Mouse (Mus musculus) neural tube, embryonic 11.5 days (tissue): ENCODE data around the gene Aqp9. TPM values are rescaled to one million over a fixed set of nuclear protein-coding genes. Genes with fewer than 3 reads are reported as not detected.

Experiments
- ATAC-seq: fragments of 200-750 bp; cut with Nextera tagmentation; 2 replicates; pipeline ENCODE4 v1.8.0; 2017; ENCODE audit warnings: moderate number of reproducible peaks, mild to moderate bottlenecking, moderate TSS enrichment, moderate library complexity; ENCODE audit not compliant: insufficient read depth, low FRiP score, low TSS enrichment
- DNase-seq: peaks from one replicate; pipeline ENCODE4 v3.0.0-alpha.2; 2015; ENCODE audit warnings: low spot score
- H3K27ac ChIP-seq: fragments of 300-500 bp; sonication (generic); 2 replicates; pipeline ENCODE4 v1.5.1; 2014; ENCODE audit warnings: low read depth, mild to moderate bottlenecking, low read length
- H3K27me3 ChIP-seq: fragments of 300-500 bp; sonication (generic); 2 replicates; pipeline ENCODE4 v1.6.1; 2014; ENCODE audit warnings: mild to moderate bottlenecking, low read length, mixed read lengths; ENCODE audit not compliant: control insufficient read depth, insufficient read depth
- H3K36me3 ChIP-seq: fragments of 300-500 bp; sonication (generic); 2 replicates; pipeline ENCODE4 v1.6.1; 2014; ENCODE audit warnings: mild to moderate bottlenecking, low read length, moderate library complexity, mixed read lengths; ENCODE audit not compliant: control insufficient read depth, insufficient read depth
- H3K4me1 ChIP-seq: fragments of 300-500 bp; sonication (generic); 2 replicates; pipeline ENCODE4 v1.6.1; 2014; ENCODE audit warnings: low read length, mixed read lengths; ENCODE audit not compliant: control insufficient read depth, insufficient read depth
- H3K4me2 ChIP-seq: fragments of 300-500 bp; sonication (generic); 2 replicates; pipeline ENCODE4 v1.6.1; 2014; ENCODE audit warnings: low read depth, mild to moderate bottlenecking, moderate library complexity
- H3K4me3 ChIP-seq: fragments of 300-500 bp; sonication (generic); 2 replicates; pipeline ENCODE4 v1.5.1; 2014; ENCODE audit warnings: low read depth, low read length
- H3K9ac ChIP-seq: fragments of 300-500 bp; sonication (generic); 2 replicates; pipeline ENCODE4 v1.6.1; 2014; ENCODE audit warnings: mild to moderate bottlenecking, low read length
- H3K9me3 ChIP-seq: fragments of 300-500 bp; sonication (generic); 2 replicates; pipeline ENCODE4 v1.6.1; 2016; ENCODE audit warnings: low read length; ENCODE audit not compliant: control insufficient read depth
- WGBS: fragments of 180-500 bp; shearing (Covaris S2); extraction: QIAGEN DNeasy Blood & Tissue Kit; methylation state at CpG from one replicate; pipeline ENCODE4 v1.1.7; 2014; 5-methylcytosine and 5-hydroxymethylcytosine counted together
- polyA plus RNA-seq: library from polyadenylated mRNA; unstranded; fragments of >200 nt; fragmentation: Nextera tagmentation; extraction: Ambion mirVana; gene quantifications from 2 replicates; pipeline ENCODE4 v1.2.1, GENCODE M21; 2014

Aqp9 gene
- 0.08 TPM in 1 of 2 replicates, not detected in the other for polyA plus RNA-seq

GRCm38 (mm10) chr9:71168511-71168910, at the start of gene Aqp9:
Gene Aqp9 (minus strand): TSS chr9:71168682.
- H3K27me3 ChIP-seq: no peaks in the 10 kb centered on the region
- no peak within 1 kb of the TSS for H3K27ac ChIP-seq
- no peak within 1 kb of the TSS for H3K4me2 ChIP-seq
- no peaks in the 10 kb centered on the region for H3K9me3 ChIP-seq
- H3K9ac ChIP-seq: no peak within 1 kb of the TSS
- H3K36me3 ChIP-seq: no peaks in the 10 kb centered on the region
- 45% methylated on average over 12 of the region's 12 CpGs for WGBS
- H3K4me3 ChIP-seq: no peak within 1 kb of the TSS
- no peak for ATAC-seq
- 0 out of 2 replicates have a peak, but pooled peaks cover 4% of the 10 kb centered on the region for H3K4me1 ChIP-seq
- DNase-seq: no peak

- H3K9me3 ChIP-seq: no peaks in the 10 kb centered on the region
- WGBS: 3% methylated on average over 5 of the region's 5 CpGs
- ATAC-seq (no peak), DNase-seq (no peak)
- 0 out of 2 replicates have a peak, but pooled peaks cover 5% of the 10 kb centered on the region for H3K4me1 ChIP-seq
- no peak overlapping the region for H3K27ac ChIP-seq
- H3K27me3 ChIP-seq: peaks cover 41% of the 10 kb centered on the region
- no peaks in the 10 kb centered on the region for H3K36me3 ChIP-seq
- no peak overlapping the region for H3K9ac ChIP-seq
- no peak overlapping the region; the same call in 1 of the 2 replicates for H3K4me2 ChIP-seq
- no peak overlapping the region for H3K4me3 ChIP-seq
These were observed 49.3 kb upstream of the Aqp9 start for GRCm38 (mm10) chr9:71217793-71218095.

GRCm38 (mm10) chr9:71216996-71217792, 48.7 kb upstream of the Aqp9 start:
- under 1% methylated on average over 20 of the region's 20 CpGs for WGBS
- Histone ChIP-seq H3K27ac (no peak overlapping the region), H3K9ac (no peak overlapping the region), H3K9me3 (no peaks in the 10 kb centered on the region), H3K36me3 (no peaks in the 10 kb centered on the region), H3K27me3 (peaks cover 41% of the 10 kb centered on the region), H3K4me2 (peak overlapping the region; percentile 53), H3K4me3 (peak overlapping the region; percentile 36), H3K4me1 (0 out of 2 replicates have a peak, but pooled peaks cover 5% of the 10 kb centered on the region)
- peak; percentile 32 for DNase-seq
- no peak for ATAC-seq

GRCm38 (mm10) chr9:71216036-71216995, 47.8 kb upstream of the Aqp9 start:
- Histone ChIP-seq H3K4me2 (peak overlapping the region; percentile 53), H3K4me3 (peak overlapping the region; percentile 36), H3K36me3 (no peaks in the 10 kb centered on the region), H3K9ac (peak overlapping the region; percentile 27; the same call in 1 of the 2 replicates), H3K27ac (no peak overlapping the region), H3K9me3 (no peaks in the 10 kb centered on the region), H3K4me1 (0 out of 2 replicates have a peak, but pooled peaks cover 5% of the 10 kb centered on the region), H3K27me3 (peaks cover 41% of the 10 kb centered on the region)
- peak; percentile 61 for DNase-seq
- WGBS: under 1% methylated on average over 57 of the region's 57 CpGs
- no peak for ATAC-seq

- ATAC-seq: no peak
- DNase-seq: peak; percentile 79
- Histone ChIP-seq H3K27me3 (peaks cover 41% of the 10 kb centered on the region), H3K4me2 (peak within 1 kb of the TSS; percentile 53), H3K4me3 (peak within 1 kb of the TSS; percentile 36), H3K36me3 (no peaks in the 10 kb centered on the region), H3K9me3 (no peaks in the 10 kb centered on the region), H3K4me1 (0 out of 2 replicates have a peak, but pooled peaks cover 5% of the 10 kb centered on the region), H3K27ac (no peak within 1 kb of the TSS), H3K9ac (peak within 1 kb of the TSS; percentile 27; the same call in 1 of the 2 replicates)
- 1% methylated on average over 85 of the region's 97 CpGs for WGBS
These were observed 47.0 kb upstream of the Aqp9 start, which contains the start of gene Aldh1a2 for GRCm38 (mm10) chr9:71215248-71216035. Gene Aldh1a2 (plus strand): TSS chr9:71215789.

DNA sequence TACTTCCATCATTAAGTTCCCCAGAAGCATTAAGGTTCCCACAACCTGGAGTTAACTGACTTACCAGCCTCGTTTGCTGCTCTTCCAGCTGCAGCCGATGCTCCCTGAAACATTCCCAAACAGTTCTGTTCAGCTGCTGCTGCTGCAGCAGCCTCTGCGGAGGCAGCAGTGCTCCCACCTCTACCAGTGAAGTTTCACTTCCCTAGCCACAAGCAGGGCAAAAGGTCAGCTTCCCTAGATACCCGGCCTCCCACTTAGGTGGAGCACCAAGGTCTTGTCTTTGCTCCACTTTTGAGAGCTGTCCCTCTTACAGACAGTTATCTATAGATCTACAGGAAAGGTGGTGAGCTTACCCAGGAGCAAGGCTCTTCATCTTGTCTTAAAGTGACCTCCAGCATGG, 45.2 kb upstream of the Aqp9 start:
- Histone ChIP-seq H3K27ac (no peak overlapping the region), H3K4me3 (no peak overlapping the region), H3K4me2 (no peak overlapping the region), H3K9me3 (no peaks in the 10 kb centered on the region), H3K36me3 (no peaks in the 10 kb centered on the region), H3K4me1 (0 out of 2 replicates have a peak, but pooled peaks cover 5% of the 10 kb centered on the region), H3K27me3 (peaks cover 38% of the 10 kb centered on the region), H3K9ac (no peak overlapping the region)
- DNase-seq: no peak
- WGBS: 26% methylated on average over 4 of the region's 4 CpGs
- no peak for ATAC-seq

- Histone ChIP-seq H3K27ac (no peak overlapping the region), H3K9ac (no peak overlapping the region), H3K9me3 (no peaks in the 10 kb centered on the region), H3K27me3 (peaks cover 26% of the 10 kb centered on the region), H3K4me2 (no peak overlapping the region), H3K36me3 (no peaks in the 10 kb centered on the region), H3K4me3 (no peak overlapping the region), H3K4me1 (0 out of 2 replicates have a peak, but pooled peaks cover under 1% of the 10 kb centered on the region)
- WGBS: 6% methylated on average over 2 of the region's 2 CpGs
- DNase-seq (peak; percentile 60), ATAC-seq (no peak)
These were observed 42.4 kb upstream of the Aqp9 start for GRCm38 (mm10) chr9:71210870-71211269.

DNA sequence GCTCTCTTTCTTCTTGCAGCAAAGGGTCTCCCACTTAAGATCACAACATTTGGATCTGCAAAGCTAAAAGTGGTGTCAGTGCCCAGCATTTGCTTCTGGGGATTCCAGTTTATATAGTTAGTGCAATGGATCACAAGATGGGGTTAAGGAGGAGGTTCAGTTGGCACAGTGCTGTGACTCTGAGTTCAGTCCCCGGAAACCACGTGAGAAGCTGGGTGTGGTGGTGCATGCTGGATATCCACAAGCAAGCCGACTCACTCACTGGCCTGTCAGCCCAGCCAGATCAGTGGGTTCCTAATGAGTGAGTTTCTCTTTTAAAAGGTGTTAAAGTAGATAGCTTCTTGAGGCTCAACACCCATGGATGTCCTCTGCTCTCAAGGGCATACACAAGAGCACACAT, 40.8 kb upstream of the Aqp9 start:
- no peak overlapping the region for H3K27ac ChIP-seq
- H3K4me2 ChIP-seq: no peak overlapping the region
- H3K4me3 ChIP-seq: no peak overlapping the region
- DNase-seq (no peak), ATAC-seq (no peak)
- no peaks in the 10 kb centered on the region for H3K36me3 ChIP-seq
- H3K9me3 ChIP-seq: no peaks in the 10 kb centered on the region
- 75% methylated on average over 3 of the region's 3 CpGs for WGBS
- peaks cover 12% of the 10 kb centered on the region for H3K27me3 ChIP-seq
- no peaks in the 10 kb centered on the region for H3K4me1 ChIP-seq
- H3K9ac ChIP-seq: no peak overlapping the region
